Mouse (Mus musculus) T-helper 17 cell (primary cell): ENCODE results near the gene Gle1.
"Not testable (repeated sequence)": the region's sequence is repeated elsewhere in the genome, so short reads cannot be mapped to it uniquely, and the experiment has no call there.

Experiments
- in situ Hi-C, 2 experiments: fragments of 300-600 bp; cut with MboI, MseI; formaldehyde crosslinking; loops; 1 replicate in 1 of 2; 2 replicates in 1 of 2; pipeline ENCODE4 v1.15.1; 2025; ENCODE audit warnings: high pct_unique_total_duplicates in 2 of 2

Gle1 gene

GRCm38 (mm10) chr2:29934906-29935599, at the start of gene Gle1:
Gene Gle1, plus strand, starts transcription at chr2:29935426.
- in situ Hi-C loops = loop anchor here in 1 of 2 experiments (10.0 kb wide), 1 partner anchor 60 kb away; no protein-coding TSS in a partner anchor

- in situ Hi-C loops = not testable (repeated sequence)
Observed at GRCm38 (mm10) chr2:29886659-29887292, 48.5 kb upstream of the Gle1 start.

GRCm38 (mm10) chr2:29889066-29889944, 45.9 kb upstream of the Gle1 start, which contains the start of gene Odf2:
Gene Odf2, plus strand, starts transcription at chr2:29889221.
- in situ Hi-C loops = no loop called here

GRCm38 (mm10) chr2:29889991-29890833, 45.0 kb upstream of the Gle1 start:
- in situ Hi-C loops = no loop called here

DNA sequence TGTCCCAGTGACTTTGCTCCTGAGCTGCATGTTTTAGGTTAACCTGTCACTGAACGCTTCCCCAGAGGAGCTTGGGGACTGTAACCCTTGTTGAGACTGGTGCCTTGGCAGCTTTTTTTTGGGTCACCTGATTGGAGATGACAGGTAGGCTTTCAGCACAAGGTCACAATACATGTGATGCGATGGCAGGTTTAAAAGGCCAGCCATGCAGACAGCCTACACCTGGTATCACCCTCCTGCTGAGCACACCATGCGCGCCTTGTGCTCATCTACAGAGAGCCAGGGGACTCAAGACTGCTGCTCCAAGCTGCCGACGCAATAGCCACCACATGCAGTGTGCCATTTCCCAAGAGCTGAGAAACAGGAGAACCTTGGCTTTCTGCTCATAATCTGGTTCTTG, 43.5 kb upstream of the Gle1 start:
- in situ Hi-C loops = no loop called here

DNA sequence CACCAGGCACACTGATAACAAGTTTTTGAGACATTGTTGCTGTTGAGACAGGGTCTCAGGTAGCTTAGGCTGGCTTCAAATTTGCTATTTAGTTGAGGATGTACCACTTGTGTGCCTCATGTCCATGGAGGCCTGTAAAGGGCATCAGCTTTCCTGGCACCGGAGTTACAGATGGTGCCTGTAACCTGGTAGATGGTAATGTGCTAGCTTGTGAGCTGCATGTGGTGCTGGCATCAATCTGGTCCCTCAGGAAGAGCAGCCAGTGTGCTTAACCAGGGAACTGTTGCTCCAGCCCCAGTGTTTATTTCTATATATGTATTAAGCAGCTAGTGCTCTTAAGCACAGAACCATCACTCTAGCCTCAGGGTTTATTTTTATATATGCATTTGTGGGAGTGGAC, 39.2 kb upstream of the Gle1 start:
- in situ Hi-C loops = no loop called here

GRCm38 (mm10) chr2:29897366-29897765, 37.9 kb upstream of the Gle1 start:
- in situ Hi-C loops = no loop called here

GRCm38 (mm10) chr2:29898081-29898480, 37.1 kb upstream of the Gle1 start:
- in situ Hi-C loops = no loop called here

- in situ Hi-C loops = loop anchor here in 1 of 2 experiments (5.0 kb wide), 1 partner anchor 80 kb away; no protein-coding TSS in a partner anchor
Observed at GRCm38 (mm10) chr2:29902194-29902593, 33.0 kb upstream of the Gle1 start.

GRCm38 (mm10) chr2:29908171-29908570, 27.1 kb upstream of the Gle1 start:
- in situ Hi-C loops = not testable (repeated sequence)

- in situ Hi-C loops = no loop called here
Observed at GRCm38 (mm10) chr2:29910042-29910441, 25.2 kb upstream of the Gle1 start.

- in situ Hi-C loops = no loop called here
Observed at GRCm38 (mm10) chr2:29917621-29918020, 17.6 kb upstream of the Gle1 start.

DNA sequence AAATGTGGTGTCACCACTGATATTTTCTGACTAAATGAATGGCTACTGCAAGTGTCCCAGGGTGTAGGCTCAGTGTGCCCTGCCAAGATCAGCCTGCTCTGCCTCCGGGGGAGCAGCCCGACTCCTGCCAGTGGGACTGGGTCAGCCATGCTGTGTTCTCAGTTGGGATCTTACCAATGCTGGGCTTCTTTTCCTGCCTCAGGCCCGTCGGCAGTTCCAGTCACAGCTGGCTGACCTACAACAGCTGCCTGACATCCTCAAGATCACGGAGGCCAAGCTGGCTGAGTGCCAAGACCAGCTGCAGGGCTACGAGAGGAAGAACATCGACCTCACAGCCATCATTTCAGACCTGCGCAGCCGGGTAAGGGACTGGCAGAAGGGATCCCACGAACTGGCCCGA, 13.2 kb upstream of the Gle1 start:
- in situ Hi-C loops = no loop called here

GRCm38 (mm10) chr2:29926542-29926941, 8.7 kb upstream of the Gle1 start:
- in situ Hi-C loops = no loop called here

- in situ Hi-C loops = loop anchor here in 1 of 2 experiments (10.0 kb wide), 1 partner anchor 56 kb away; no protein-coding TSS in a partner anchor
Observed at GRCm38 (mm10) chr2:29930506-29930905, 4.7 kb upstream of the Gle1 start.

- in situ Hi-C loops = loop anchor here in 1 of 2 experiments (10.0 kb wide), 1 partner anchor 56 kb away; no protein-coding TSS in a partner anchor
Observed at GRCm38 (mm10) chr2:29931194-29931593, 4.0 kb upstream of the Gle1 start.

GRCm38 (mm10) chr2:29940073-29940472, 4.8 kb downstream of the Gle1 start:
- in situ Hi-C loops = loop anchor here in 1 of 2 experiments (5.0 kb wide), 1 partner anchor 42 kb away; no protein-coding TSS in a partner anchor

- in situ Hi-C loops = loop anchor here in 1 of 2 experiments (5.0 kb wide), 1 partner anchor 41 kb away; no protein-coding TSS in a partner anchor
Observed at GRCm38 (mm10) chr2:29940826-29941225, 5.6 kb downstream of the Gle1 start.

GRCm38 (mm10) chr2:29944723-29945122, 9.5 kb downstream of the Gle1 start:
- in situ Hi-C loops = loop anchor here in 1 of 2 experiments (5.0 kb wide), 1 partner anchor 38 kb away; no protein-coding TSS in a partner anchor

DNA sequence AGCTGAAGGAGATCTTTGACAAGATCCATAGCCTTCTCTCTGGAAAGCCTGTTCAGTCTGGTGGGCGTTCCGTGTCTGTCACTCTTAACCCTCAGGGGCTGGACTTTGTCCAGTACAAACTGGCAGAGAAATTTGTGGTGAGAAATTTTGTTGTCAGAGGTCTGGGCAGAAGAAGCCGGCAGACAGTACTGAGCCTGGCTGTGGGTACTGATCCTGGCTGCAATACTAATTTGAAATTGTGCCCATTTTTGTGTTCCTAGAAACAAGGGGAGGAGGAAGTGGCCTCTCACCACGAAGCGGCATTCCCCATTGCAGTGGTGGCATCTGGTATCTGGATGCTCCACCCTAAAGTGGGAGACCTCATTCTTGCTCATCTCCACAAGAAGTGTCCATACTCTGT, 13.7 kb downstream of the Gle1 start:
- in situ Hi-C loops = no loop called here

DNA sequence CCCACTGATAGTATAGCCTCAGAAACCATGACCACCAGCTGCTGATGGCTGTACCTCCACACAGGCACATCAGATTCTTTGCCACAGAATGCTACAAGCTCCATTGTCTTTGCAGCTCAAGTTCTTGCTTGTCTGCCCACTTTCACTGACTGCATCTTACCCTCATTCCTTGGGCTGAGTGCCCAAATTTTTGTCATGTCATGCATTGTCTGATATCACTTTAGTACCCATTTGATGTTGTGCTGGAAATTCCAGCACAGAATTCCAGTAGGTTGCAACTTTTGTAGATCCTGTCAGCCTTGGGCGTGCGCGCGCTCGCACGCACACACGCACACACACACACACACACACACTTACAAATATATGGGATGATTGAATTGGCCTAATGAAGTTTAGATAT, 26.0 kb downstream of the Gle1 start:
- in situ Hi-C loops = no loop called here
